Mouse (Mus musculus) spleen, adult 18-20 months (tissue): ENCODE measurements around the gene Gm12695.

Source experiments
- DNase-seq, 2 experiments: peaks; one replicate each; pipeline ENCODE4 v3.0.0; 2022; ENCODE audit warnings: mixed read lengths in 2 of 2

Gm12695 gene

DNA sequence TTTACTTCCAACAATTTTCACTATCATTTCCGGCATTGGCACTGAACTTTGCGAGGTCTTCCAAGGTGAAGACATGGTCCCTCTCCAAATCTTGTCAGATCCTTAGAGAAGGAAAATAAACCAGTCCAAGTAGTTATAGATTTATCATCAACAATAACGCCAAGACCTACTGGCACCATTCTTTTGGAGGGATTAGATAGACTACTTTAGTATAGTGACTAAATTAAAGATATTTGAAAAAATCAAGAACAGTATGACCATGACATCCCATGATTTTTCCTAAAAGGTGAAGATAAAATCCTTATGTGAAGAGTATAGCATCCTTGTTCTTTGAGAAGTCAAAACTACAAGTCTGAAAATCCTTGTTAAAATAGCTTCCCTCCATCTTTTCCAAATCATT, at the start of gene Gm12695:
TSS of gene Gm12695 (minus strand) at position 101 of the 400 bp plus-strand sequence.
- no peak for DNase-seq

DNA sequence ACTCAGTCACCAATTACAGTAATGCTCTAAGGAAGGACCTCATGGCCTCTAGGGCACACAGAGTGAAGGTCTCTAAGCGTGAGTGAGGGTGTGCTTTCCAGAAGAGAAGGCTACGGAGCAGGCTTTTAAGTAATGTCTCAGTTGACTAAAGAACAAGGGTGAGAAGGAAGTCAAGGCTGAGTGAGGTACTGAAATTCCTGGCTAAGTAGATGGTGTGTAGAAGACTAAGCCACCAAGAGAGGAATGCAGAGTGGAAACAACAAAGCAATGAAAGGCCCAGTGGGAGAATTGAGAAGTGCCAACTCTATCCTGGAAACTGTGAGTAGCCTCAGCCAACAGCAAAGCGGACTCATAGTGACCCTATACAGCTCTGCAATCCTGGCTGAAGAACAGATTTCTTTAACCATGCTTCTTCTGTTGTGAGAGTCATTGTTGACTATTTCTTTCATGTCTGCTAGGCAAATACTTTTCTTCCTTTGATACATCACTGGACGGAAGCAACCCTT, 40.6 kb upstream of the Gm12695 start:
- DNase-seq: no peak

DNA sequence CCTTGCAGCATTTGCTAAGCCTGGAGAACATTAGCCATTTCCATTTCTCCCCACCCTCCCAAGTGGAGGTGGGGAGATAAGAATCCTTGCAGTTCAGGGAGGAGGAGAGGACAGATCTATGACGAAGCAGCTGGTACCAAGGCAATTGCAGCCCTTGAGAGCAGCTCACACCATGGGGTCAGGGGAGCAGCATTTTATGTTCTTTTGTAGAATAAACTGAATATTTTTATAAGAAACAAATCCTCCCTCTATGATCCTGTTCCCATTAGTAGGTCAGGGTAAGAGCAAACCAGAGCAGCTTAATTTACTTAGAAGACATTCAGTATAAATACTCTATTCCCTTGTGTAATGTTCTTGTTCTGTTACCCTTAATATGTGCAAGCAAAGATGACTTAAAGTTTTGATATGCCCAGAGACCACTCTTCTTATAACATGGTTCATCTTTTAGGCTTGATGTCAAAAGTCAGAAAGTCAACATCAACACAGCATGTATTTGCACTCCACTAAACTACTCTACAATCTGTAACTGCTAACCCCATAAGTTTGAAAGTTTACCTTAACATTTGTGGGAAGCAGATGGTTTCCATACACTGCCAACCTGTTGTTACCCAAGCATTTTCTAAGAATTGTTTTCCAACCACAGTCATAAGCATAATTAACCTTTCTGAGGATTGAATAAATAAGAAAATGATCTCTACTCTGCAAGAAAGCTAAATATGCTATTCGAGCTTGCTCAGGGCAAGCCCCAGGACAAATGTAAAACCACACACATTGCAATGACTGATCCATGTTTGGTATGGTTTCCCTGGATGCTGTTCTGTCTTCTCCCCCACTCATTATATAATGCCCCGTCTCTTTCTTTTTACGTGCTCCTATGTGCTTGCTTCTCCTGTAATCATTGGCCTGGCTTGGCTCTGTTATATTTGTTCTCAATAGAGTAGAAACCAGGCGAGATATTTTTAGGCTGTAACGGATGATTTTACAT, 22.1 kb upstream of the Gm12695 start:
- no peak for DNase-seq

DNA sequence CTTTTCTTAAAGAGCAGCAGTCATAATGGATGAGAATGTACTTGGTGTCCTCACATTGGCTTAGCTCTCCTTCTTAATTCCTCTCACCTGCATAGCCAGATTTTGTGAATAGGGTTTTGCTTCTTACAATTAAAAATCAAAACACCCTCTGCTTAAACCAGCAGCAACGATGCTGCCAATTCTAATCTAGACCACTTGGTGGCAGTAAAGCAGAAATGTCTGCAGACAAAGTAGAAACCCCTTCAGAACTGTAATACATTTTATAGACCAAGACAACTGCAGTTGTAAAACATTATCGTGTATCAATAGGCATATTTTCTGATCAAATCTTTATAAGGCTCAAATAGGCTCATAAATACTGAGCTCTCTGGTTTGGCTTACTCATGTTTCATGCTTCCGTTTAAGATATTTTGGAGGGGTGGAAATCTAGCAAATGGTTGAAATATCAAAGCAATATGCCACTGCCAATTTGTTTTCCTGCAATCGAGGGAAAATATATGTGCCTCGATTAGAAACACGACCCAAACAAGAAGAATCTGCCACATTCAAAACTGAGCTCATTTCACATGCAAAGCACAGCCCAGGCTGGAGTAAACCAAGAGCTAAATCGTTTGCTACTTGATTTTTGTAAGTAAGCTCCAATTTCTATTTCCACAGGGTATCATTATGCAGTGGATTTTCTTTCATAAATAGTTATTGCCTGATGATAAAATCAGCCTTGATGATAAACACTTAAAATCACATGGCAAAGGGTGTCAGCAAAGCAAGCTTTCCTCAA, 14.6 kb upstream of the Gm12695 start:
- DNase-seq: no peak

DNA sequence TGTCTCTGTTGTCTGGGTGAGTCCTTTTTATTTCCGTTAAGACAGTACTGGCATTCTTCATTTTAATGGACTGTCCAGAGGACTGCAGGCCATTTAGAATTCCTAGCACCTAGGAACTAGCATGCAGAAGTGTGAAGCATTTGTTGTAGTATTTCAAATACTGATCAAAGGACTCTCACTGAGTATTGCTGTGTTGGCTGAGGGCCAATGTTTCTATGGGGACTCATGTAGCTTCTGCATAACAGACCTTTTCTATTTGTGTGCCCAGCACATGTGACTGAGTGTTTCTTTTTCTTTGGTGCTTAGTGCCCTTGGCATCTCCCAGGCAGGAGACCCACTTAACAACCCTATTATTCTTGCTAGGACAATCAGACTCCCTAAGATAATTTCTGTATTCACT, 12.6 kb upstream of the Gm12695 start:
- DNase-seq: no peak

DNA sequence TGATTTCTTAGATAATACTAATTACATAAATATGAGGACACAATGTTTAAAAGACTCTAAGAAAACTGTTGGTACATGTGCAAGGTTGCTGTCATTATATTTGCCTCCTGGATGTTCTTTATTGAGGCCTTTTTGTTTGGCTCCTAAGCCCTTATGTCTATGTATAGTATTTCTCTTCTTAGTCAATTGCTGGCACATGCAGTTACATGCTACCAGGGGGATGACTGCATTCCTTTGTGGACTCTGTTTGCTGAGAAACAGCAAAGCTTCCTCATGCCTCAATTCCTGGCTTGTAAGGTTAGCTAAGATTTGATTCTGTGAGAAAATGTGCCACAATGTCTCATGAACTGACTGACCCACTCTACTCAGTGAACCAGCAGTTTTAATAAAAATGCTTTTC, 6.3 kb upstream of the Gm12695 start:
- DNase-seq: no peak

DNA sequence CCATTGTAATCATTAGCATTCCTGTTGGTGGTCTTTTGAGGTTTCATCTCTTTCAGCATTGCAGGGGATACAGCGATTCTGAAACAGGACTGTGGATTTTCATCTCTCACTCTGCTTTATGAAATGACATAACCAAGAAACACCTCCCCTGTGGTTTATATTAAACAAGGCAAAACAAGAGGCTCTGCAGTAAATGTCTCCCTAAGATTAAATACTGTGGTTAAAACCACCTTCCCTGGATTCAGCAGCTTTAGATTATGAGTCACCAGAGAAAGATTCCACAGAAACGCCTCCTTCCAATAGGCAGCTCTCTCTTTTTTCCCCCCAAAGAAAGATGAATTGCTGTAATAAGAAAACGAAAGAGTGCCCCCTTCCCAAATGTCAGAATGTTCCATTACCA, 4.9 kb upstream of the Gm12695 start:
- no peak for DNase-seq

DNA sequence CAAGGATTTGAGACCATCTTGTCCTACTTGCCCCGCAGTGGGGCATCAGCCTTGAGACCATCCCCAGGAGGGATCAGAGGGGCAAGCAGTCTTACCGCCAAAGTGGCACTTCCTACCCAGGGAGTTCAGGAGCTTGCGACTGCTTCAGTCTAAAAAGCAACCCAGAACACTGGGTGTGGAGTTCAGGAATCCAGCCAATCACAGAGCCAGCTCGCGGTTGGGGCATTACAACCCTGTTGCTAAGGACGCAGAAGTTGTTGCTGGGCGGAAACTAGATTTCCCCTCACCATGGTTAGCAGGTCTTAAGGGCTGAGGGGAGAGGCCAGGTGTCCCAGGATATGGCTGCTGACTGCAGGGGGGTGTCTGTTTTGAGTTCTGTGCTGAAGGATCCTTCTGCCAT, 1.6 kb upstream of the Gm12695 start:
- no peak for DNase-seq

DNA sequence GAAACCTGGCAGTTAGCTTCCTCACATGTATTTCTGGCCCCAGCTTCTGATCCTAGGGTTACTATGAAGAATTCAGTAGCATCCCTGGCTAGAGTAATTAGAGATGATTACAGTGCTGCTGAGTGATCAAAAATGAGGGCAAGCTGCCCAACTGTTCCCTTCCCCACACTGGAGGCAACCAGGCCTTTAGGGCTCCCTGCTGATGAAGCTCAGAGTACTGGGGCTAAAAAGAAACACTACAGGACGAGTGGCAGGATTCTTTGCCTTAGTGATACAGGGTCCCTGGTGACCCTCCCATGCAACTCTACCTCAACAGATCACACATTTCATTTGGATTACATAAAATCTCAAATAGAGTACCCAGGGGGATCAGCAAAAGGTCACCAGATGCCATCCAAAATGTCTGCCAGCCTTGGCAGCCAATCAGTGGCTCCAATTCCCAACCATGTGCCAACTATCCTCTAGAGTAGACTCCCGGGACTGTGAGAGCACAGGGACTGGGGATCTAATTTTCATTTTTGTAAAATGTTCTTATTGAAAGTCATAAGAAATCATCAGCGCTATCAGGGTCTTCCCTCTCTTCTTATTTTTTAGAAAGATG, 11.9 kb downstream of the Gm12695 start:
- no peak for DNase-seq

DNA sequence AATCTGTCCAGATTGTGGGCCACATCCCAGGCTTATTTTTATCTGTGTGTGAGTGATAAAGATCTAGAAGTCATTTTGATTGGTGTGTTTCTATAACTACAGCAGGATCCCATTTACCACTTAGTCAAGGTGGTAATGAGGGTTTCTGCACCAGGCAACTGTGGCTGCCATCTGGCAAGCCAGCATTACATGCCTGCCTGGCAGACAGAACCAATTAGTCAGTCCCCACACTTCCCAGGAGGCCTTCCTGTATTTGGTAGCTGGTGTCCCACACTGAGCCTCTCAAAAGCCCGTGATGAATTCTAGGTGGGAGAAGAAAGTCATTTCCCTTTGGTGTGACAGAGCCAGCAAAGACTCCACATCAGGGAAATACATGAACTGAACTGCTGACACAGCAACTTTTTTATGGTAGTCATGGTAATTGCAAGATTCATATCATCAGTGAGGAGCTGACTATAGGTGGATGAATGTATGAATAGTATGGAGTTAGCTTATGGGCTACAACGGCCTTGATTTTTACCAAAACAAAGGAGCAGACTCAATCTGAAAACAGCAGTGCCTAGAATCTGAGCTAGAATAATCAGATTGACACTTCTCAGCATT, 18.5 kb downstream of the Gm12695 start:
- DNase-seq: no peak

DNA sequence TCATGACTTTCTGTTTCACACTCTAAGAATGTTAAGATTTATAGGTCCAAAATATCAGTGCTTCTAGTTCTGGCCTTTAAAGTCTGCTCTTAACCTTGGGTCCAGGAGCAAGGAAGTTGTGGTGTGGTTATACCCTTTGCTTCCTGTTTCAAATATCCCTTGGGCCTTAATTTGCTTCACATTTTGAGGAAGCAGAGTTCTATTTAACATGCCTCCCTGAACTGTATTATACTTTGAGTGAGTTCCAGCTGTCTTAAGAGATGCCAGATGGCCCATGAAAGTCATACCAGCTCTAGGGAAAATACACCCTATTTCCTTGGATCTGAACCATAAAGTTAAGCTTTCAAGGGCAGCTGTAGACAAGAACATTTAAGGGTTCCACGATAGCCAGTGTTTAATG, 33.0 kb downstream of the Gm12695 start:
- no peak for DNase-seq

DNA sequence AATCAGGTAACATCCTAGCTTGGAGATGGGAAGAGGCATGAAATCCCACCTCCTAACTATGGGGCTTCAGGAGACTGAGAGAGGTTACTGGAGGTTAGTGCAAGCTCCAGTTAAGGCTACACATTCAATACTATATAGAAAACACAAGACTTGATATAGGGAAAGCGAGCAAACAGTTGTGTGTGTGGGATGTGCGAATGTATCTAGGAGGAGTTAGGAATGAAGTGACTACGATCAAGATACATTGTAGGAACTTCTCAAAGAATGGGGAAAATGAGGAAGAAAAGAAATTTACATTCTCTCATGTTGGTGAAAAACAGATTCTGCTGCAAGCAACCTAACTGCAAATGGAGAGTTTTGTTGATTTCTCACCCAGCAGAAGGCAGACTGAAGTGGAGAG, 44.5 kb downstream of the Gm12695 start:
- DNase-seq: no peak

DNA sequence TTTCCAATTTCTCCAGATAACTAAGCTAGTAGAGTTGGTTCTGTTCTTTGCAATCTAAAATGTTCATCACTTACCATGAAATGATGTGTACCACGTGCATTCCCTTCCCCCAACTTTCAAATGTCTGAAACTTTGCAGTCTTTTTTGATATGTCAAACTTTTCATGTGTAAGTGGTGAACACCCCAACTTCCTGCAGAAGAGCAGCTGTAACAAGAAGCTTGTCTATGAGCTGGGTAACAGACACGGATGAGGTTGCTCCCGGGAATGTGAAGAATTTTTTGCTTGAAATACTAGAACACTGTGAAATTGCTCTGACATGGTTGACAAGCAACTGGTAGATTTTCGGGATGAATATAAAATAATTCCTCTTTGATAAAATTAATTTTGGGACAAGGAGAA, 55.7 kb downstream of the Gm12695 start:
- DNase-seq: no peak

DNA sequence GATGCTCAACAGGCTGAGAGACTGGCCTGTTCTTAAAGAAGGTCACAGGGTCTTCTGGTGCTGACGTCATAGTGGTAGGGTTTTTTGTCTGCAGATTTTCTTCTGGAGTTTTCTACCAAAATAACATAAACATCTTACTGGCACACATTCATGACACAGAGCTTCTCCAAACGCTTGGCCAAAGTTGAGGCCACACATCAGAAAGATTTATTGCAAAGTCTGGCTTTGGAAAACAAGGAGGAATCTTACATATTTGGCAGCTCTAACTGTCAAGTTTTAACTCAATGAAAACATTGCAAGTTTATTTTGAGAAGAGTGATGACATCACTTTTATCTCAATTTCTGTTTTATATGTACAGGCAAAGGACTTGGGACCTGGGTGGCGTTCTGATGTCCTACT, 56.8 kb downstream of the Gm12695 start:
- no peak for DNase-seq

DNA sequence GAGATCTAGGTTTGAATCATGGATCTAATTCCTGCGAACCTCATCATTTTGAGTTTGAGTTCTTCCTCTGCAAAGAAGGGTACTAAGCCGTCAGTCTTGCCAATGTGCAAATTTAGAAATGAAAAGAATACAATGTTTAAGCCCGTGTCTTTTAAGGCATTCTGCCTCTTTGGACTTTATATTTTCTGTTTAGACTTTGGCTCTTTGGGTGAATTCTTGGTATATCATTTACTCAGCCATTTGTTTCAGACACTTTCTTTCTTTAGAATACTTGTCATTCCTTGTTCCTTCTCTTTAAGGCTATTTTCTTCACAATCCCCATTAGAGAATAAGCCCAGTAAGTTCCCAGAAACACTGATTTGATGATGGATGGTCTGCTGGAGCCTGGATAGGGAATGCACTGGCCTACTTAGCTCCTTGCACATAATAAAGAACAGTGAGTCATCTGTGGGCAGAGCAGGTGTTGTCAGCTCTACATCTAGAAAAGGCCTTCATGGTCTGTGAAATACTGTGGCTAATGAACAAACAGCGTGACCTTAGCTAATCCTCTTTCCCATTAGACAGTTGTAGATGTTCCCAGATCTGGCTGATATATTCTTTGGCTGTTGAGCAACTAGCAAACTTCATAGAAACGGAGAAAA, 59.5 kb downstream of the Gm12695 start:
- no peak for DNase-seq

DNA sequence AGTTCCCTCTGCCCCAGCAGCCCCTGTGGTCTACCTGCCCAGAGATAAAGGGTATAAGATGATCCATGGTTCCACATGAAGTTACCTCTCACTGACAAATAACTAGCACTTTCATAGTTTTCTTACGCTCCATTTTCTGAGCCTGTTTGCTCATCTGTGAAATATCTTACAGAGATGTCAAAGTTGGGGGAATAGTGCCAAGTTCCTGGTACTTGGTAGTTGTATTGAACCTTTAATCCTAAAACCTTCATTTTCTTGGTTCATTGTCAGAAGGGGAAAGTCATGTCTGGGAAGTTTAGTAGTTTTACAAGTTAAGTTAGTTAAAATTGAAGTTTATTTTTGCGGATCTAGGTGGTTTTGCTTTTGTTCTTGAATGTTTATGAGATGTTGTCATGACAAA, 62.7 kb downstream of the Gm12695 start:
- no peak for DNase-seq

DNA sequence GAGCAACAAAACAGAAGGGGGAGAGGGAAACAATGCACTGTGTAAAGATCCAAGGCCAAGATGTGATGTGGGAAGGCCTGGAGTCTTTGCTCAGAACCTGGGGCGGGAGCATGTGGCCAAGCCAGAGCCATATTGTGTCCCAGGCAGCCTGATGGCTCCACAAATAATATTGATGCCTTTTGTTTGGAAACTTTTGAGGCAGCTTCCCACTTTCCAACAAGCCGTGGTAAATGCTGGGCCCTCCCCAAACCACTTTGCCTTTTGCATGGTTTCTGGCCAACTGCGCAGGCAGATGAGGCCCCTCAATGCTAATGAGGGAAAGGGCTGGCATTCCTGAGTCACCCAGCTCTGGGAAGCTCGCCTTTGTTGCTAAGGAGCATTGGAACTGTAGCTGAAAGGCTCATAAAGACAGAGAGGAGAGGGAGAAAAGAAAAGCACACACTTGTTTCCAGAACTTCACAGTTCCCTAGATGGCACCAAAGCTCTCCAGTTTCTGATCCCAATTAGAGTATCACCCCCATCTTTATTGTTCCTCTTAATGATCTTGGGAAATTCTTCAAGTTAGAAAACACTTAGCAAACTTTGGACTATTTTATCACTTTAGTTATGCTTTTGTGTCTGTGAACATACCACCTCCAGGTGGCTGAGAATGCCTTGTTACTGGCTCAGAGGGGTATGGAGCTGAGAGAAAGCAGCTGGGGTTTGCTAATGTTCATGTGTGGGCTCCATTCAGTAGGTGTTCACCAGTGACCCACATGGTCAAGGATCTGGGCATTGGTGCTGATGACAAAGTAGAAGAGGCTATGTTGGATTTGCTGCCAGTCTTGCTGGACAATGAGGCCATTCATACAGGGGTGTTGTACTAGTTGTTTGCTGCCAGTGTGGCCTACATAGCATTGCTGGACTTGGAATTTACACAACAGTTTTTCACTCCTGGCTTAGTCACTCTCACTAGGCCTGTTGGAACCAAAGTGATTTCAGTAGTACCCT, 65.7 kb downstream of the Gm12695 start:
- DNase-seq: no peak

DNA sequence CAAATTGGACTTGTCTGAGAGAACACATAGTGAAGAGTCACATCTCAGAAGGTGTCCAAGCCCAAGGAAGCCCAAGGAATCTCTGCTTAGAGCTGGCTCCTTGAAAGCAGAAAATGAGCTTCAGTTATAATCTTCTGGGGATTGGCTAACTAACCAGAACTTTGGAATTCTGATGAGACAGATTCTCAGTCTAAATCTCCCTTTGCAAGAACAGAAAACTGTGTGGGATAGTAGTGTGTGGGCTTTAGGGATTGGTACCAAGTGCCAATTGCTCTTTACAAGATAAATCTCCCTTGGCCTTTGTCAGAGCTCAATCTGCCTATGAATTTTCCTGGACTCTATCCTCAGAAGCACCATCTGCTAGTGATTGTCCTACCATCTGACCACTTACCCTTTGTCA, 66.5 kb downstream of the Gm12695 start:
- no peak for DNase-seq

DNA sequence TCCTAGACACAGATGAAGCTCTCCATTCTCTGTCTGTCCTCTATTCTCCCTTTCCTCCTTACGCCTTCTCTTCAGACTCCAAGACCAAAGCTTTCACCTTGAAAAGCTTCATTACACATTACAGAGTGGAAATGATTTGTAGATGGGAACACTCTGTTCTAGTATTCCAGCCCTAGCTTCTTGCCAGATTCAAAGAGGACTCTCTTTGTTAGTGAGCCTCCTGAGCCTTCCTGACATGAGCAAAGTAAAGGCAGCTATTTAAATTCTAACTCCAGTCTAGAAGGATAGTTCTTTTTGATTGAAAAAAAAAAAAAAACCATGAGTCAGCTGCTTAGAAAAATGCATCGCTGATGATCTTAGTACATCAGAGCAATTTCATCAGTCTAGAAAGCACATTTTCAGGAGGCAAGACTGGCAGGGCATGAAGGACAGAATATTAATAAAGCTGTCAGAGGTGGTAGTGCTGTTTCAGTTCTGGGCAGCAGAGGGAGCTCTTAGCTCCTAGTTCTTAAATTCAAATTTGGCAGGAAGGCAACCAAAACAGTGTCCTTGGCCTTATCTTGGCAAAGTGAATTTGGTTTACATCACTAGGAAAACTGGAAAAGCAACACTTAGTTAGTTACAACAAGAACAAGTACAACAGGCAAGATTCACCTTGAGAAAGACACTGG, 79.6 kb downstream of the Gm12695 start:
- peak in 1 of 2 experiments; percentile 7 for DNase-seq

DNA sequence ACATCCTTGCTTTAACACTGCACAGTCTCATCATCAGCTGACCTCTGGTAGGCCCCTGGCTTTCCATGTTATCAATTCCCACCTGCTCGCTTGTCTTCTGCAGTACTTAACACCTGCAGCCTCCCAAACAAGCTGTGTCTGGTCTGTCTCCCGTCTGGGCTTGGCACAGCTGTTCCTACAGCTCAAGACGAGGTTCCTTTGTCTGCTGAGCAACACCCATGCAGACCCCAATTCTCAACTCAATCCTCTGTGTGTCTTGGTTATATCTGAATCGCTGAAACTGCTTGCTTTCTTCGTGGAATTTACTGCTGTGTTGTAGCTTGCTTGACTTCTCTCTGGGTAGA, 86.8 kb downstream of the Gm12695 start:
- no peak for DNase-seq
